In genomic region chr6:36875926-36876325, GRCm38 (mm10) we compare ENCODE assay signal across 13 mouse cellular contexts.
DNase-seq lines count a peak whose midpoint lies in the region; ATAC-seq and TF ChIP-seq lines count a peak whose summit lies in the region.
"Had no signal": no experiment of that assay in that cellular context is flagged by ENCODE, and none has a peak within 500 bp of the region (broad histone marks: within the 10 kb centered on the region; RNA-seq: fewer than 3 reads in every experiment).

No protein-coding gene starts in this region.

- 63% methylated on average over 5 of the region's 5 CpGs for WGBS in embryonic facial prominence, embryonic 14.5 days
- 70% methylated on average over 5 of the region's 5 CpGs for WGBS in embryonic facial prominence, embryonic 10.5 days
- WGBS in midbrain, embryonic 14.5 days = 36% methylated on average over 5 of the region's 5 CpGs
- WGBS in midbrain, embryonic 10.5 days = 61% methylated on average over 5 of the region's 5 CpGs

- H3K9me3 ChIP-seq in embryonic facial prominence, embryonic 14.5 days (ENCODE audit: control insufficient read depth, low read length) = no peaks in the 10 kb centered on the region
- no peaks in the 10 kb centered on the region for H3K9me3 ChIP-seq in embryonic facial prominence, embryonic 10.5 days
- no peaks in the 10 kb centered on the region for H3K9me3 ChIP-seq in midbrain, embryonic 14.5 days (ENCODE audit: control insufficient read depth, low read length)
- no peaks in the 10 kb centered on the region for H3K9me3 ChIP-seq in midbrain, embryonic 10.5 days (replicated peaks)
- H3K9me3 ChIP-seq: embryonic facial prominence, embryonic 13.5 days; kidney, embryonic 15.5 days; liver, embryonic 12.5 days; stomach, embryonic 15.5 days had no signal

- no peak overlapping the region for H3K4me2 ChIP-seq in embryonic facial prominence, embryonic 14.5 days (ENCODE audit: low read depth, low read length)
- no peak overlapping the region for H3K4me2 ChIP-seq in midbrain, embryonic 14.5 days (ENCODE audit: low read length)
- H3K4me2 ChIP-seq: embryonic facial prominence, embryonic 13.5 days; kidney, embryonic 15.5 days; liver, embryonic 12.5 days; stomach, embryonic 15.5 days had no signal

- H3K9ac ChIP-seq in embryonic facial prominence, embryonic 14.5 days (ENCODE audit: low read depth, low read length) = no peak overlapping the region
- H3K9ac ChIP-seq in midbrain, embryonic 14.5 days (replicated peaks; ENCODE audit: low read length) = no peak overlapping the region
- H3K9ac ChIP-seq: embryonic facial prominence, embryonic 13.5 days; kidney, embryonic 15.5 days; liver, embryonic 12.5 days; stomach, embryonic 15.5 days had no signal

- no peaks in the 10 kb centered on the region for H3K27me3 ChIP-seq in embryonic facial prominence, embryonic 14.5 days (replicated peaks; ENCODE audit: control insufficient read depth, insufficient read depth, low read length)
- H3K27me3 ChIP-seq in embryonic facial prominence, embryonic 10.5 days (replicated peaks; ENCODE audit: low read depth, poor library complexity, severe bottlenecking) = peaks cover 13% of the 10 kb centered on the region
- H3K27me3 ChIP-seq in midbrain, embryonic 14.5 days (ENCODE audit: control insufficient read depth, insufficient read depth, low read length) = no peaks in the 10 kb centered on the region
- H3K27me3 ChIP-seq in midbrain, embryonic 10.5 days (ENCODE audit: low read depth, poor library complexity, severe bottlenecking) = peaks cover 33% of the 10 kb centered on the region
- H3K27me3 ChIP-seq: embryonic facial prominence, embryonic 13.5 days; kidney, embryonic 15.5 days; liver, embryonic 12.5 days; stomach, embryonic 15.5 days had no signal

- H3K4me3 ChIP-seq in embryonic facial prominence, embryonic 14.5 days (ENCODE audit: low read depth, low read length) = no peak overlapping the region
- no peak overlapping the region for H3K4me3 ChIP-seq in embryonic facial prominence, embryonic 10.5 days
- no peak overlapping the region for H3K4me3 ChIP-seq in midbrain, embryonic 14.5 days (replicated peaks; ENCODE audit: low read depth, low read length)
- no peak overlapping the region for H3K4me3 ChIP-seq in midbrain, embryonic 10.5 days
- no peak overlapping the region for H3K4me3 ChIP-seq in embryonic fibroblast, embryonic 13.5 days (ENCODE audit: insufficient read depth, low read length)
- H3K4me3 ChIP-seq: embryonic facial prominence, embryonic 13.5 days; kidney, embryonic 15.5 days; liver, embryonic 12.5 days; stomach, embryonic 15.5 days had no signal

- no peaks in the 10 kb centered on the region for H3K36me3 ChIP-seq in embryonic facial prominence, embryonic 14.5 days (ENCODE audit: control insufficient read depth, insufficient read depth, low read length)
- H3K36me3 ChIP-seq in embryonic facial prominence, embryonic 10.5 days (replicated peaks) = no peaks in the 10 kb centered on the region
- no peaks in the 10 kb centered on the region for H3K36me3 ChIP-seq in midbrain, embryonic 14.5 days (ENCODE audit: control insufficient read depth, insufficient read depth, low read length)
- no peaks in the 10 kb centered on the region for H3K36me3 ChIP-seq in midbrain, embryonic 10.5 days
- H3K36me3 ChIP-seq: embryonic facial prominence, embryonic 13.5 days; kidney, embryonic 15.5 days; liver, embryonic 12.5 days; stomach, embryonic 15.5 days had no signal

- H3K4me1 ChIP-seq in embryonic facial prominence, embryonic 14.5 days (ENCODE audit: control insufficient read depth, insufficient read depth, low read length) = peaks cover 16% of the 10 kb centered on the region
- peaks cover 44% of the 10 kb centered on the region for H3K4me1 ChIP-seq in embryonic facial prominence, embryonic 10.5 days
- H3K4me1 ChIP-seq in midbrain, embryonic 14.5 days (ENCODE audit: control insufficient read depth, insufficient read depth, low read length) = peaks cover 13% of the 10 kb centered on the region
- peaks cover 30% of the 10 kb centered on the region for H3K4me1 ChIP-seq in midbrain, embryonic 10.5 days
- peaks cover 8% of the 10 kb centered on the region for H3K4me1 ChIP-seq in embryonic fibroblast, embryonic 13.5 days (ENCODE audit: control insufficient read depth, insufficient read depth, low read length)
- H3K4me1 ChIP-seq: liver, embryonic 12.5 days; stomach, embryonic 15.5 days had no signal

- TF ChIP-seq POLR2A in embryonic fibroblast, embryonic 13.5 days (IDR thresholded peaks at IDR 0.05; ENCODE audit: low read depth, low read length) = no peak

- peak; percentile 54 for DNase-seq in embryonic facial prominence, embryonic 14.5 days (ENCODE audit: low spot score)
- no peak for DNase-seq in embryonic facial prominence, embryonic 10.5 days (ENCODE audit: low spot score)
- peak; percentile 39 for DNase-seq in midbrain, embryonic 14.5 days
- DNase-seq in midbrain, embryonic 10.5 days (ENCODE audit: low spot score) = no peak
- peak; percentile 37 for DNase-seq in lung, postnatal 25 days (ENCODE audit: low spot score)
- DNase-seq in kidney, adult 11 months = no peak
- DNase-seq in testis, postnatal 10 days (ENCODE audit: low spot score) = no peak
- DNase-seq: thymus, postnatal 14 days had no signal

- no peak for ATAC-seq in embryonic facial prominence, embryonic 14.5 days (ENCODE audit: low read depth)
- ATAC-seq in midbrain, embryonic 14.5 days (ENCODE audit: low FRiP score, low TSS enrichment) = no peak
- ATAC-seq: liver, embryonic 12.5 days had no signal

- H3K27ac ChIP-seq in embryonic facial prominence, embryonic 14.5 days (replicated peaks; ENCODE audit: low read depth, low read length) = no peak overlapping the region
- no peak overlapping the region for H3K27ac ChIP-seq in embryonic facial prominence, embryonic 10.5 days (replicated peaks)
- H3K27ac ChIP-seq in midbrain, embryonic 14.5 days (replicated peaks; ENCODE audit: low read depth, low read length) = no peak overlapping the region
- no peak overlapping the region for H3K27ac ChIP-seq in midbrain, embryonic 10.5 days (replicated peaks)
- 0 out of 2 replicates have a peak overlapping the region, but pooled peaks have one; percentile 40 for H3K27ac ChIP-seq in embryonic fibroblast, embryonic 13.5 days (ENCODE audit: insufficient read depth, low read length)
- H3K27ac ChIP-seq: embryonic facial prominence, embryonic 13.5 days; liver, embryonic 12.5 days; stomach, embryonic 15.5 days had no signal

- TF ChIP-seq CTCF in embryonic fibroblast, embryonic 13.5 days (IDR thresholded peaks at IDR 0.05; ENCODE audit: borderline replicate concordance, insufficient read depth, low read length) = no peak

Comparison
In these comparisons a context has a peak if more than half of its experiments do, and no peak if none do; other contexts are left out.
1. DNase-seq: peak in embryonic facial prominence, embryonic 14.5 days (single experiment), midbrain, embryonic 14.5 days (single experiment) and lung, postnatal 25 days (single experiment); none in embryonic facial prominence, embryonic 10.5 days (single experiment), midbrain, embryonic 10.5 days (single experiment), kidney, adult 11 months (single experiment) and testis, postnatal 10 days (single experiment).